Mouse (Mus musculus): ENCODE data around the gene Btn1a1.

GRCm38 (mm10) chr13:23488400-23489322 lies 23.0 kb upstream of the Btn1a1 start, which contains the start of gene Btn2a2:
- TF ChIP-seq POLR2A (IDR thresholded peaks at IDR 0.05; ENCODE audit: insufficient read depth, low read depth, low read length) (no peak), CTCF (IDR thresholded peaks at IDR 0.05; ENCODE audit: insufficient read depth, low read depth, low read length) (no peak)

All from olfactory bulb, adult 2 months (tissue).